Mouse (Mus musculus): ENCODE measurements at regions not wholly inside any gene's neighbourhood (a gene's known extent, or its start where the extent isn't known, plus 50 kb on each side); places are given as distances from the start of the nearest gene placed in this dataset.

DNA sequence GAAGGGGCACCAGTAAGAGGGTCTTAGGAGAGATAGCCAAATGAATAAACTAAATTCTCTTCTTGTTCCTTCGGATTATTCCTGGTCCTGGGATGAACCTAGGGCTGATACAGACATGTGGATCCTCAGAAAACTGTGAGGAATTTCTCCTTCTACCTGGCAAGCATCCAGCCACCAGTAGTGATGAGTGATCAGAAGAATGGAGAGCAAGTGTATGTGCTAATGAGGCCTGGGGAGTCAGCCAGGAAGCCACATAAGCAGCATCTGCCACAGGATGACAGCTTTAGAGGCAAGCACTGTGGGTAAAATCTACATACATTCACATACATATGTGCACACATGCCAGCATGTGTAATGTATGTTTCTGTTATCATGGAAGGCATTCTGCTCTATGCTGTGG is 493.6 kb downstream of the Insc start:
- no peak for TF ChIP-seq ZC3H11A (IDR thresholded peaks at IDR 0.05; ENCODE audit: borderline replicate concordance, low read depth, low read length)
- no peak for TF ChIP-seq CHD2 (IDR thresholded peaks at IDR 0.05; ENCODE audit: low read depth, low read length)

Measured in ES-E14 (cell line).